Mouse (Mus musculus) liver, embryonic 14.5 days (tissue): ENCODE measurements at regions not wholly inside any gene's neighbourhood (a gene's known extent, or its start where the extent isn't known, plus 50 kb on each side); places are given as distances from the start of the nearest gene placed in this dataset.

ENCODE experiments used
- CTCF ChIP-seq: IDR thresholded peaks from 2 replicates; pipeline ENCODE4 v1.5.1; 2016; ENCODE audit warnings: antibody characterized with exemption, low read depth, control low read depth
- EP300 ChIP-seq: IDR thresholded peaks from 2 replicates; pipeline ENCODE4 v1.6.1; 2016; ENCODE audit warnings: antibody characterized with exemption, low read depth

- no peak for TF ChIP-seq CTCF
- TF ChIP-seq EP300 = no peak
Observed at GRCm38 (mm10) chr11:24472617-24473367, 394.9 kb downstream of the Bcl11a start.
